Comparison of ENCODE assay signal across 15 mouse cellular contexts in the genomic region with DNA sequence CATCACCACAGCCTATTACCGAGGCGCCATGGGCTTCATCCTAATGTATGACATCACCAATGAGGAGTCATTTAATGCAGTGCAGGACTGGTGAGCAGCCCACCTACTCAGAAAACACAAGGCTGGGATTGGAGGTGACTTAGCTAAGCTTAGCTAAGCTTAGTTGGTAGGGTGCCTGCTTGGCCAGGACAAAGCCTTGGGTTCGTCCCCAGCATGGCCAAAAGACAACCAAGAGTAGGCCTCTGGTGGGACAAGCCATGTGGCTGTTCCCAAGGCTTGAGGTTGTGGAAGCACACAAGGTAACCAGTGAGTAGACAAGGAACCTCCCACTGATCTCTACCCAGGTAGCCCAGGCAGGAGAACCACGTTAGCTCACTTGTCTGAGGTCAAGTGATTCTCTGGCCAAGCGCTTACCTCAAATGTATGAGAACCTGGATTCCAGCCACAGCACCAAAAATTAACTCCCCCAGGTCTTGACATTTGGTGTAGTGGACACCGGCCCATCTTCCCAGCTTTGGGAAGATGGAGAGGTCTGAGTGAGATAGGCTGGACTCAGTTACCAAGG. TPM values are rescaled to one million over a fixed set of nuclear protein-coding genes. Genes with fewer than 3 reads are reported as not detected.
DNase-seq lines count a peak whose midpoint lies in the region; ATAC-seq lines count a peak whose summit lies in the region.
"Had no signal": no experiment of that assay in that cellular context is flagged by ENCODE, and none has a peak within 500 bp of the region (broad histone marks: within the 10 kb centered on the region; RNA-seq: fewer than 3 reads in every experiment).

No protein-coding gene starts in this region.

- no peaks in the 10 kb centered on the region for H3K9me3 ChIP-seq in forebrain, embryonic 15.5 days
- no peaks in the 10 kb centered on the region for H3K9me3 ChIP-seq in forebrain, embryonic 13.5 days (replicated peaks)
- no peaks in the 10 kb centered on the region for H3K9me3 ChIP-seq in intestine, embryonic 16.5 days (ENCODE audit: control insufficient read depth, low read length)
- H3K9me3 ChIP-seq: limb, embryonic 15.5 days; midbrain, embryonic 12.5 days had no signal

- ATAC-seq in forebrain, embryonic 15.5 days (replicated peaks), result no peak
- no peak for ATAC-seq in forebrain, embryonic 13.5 days
- ATAC-seq in intestine, embryonic 16.5 days, result no peak

- no peak overlapping the region for H3K9ac ChIP-seq in forebrain, embryonic 15.5 days (replicated peaks)
- no peak overlapping the region for H3K9ac ChIP-seq in forebrain, embryonic 13.5 days
- no peak overlapping the region for H3K9ac ChIP-seq in intestine, embryonic 16.5 days (ENCODE audit: low read depth, low read length)
- H3K9ac ChIP-seq: limb, embryonic 15.5 days had no signal

- peaks cover 23% of the 10 kb centered on the region for H3K36me3 ChIP-seq in forebrain, embryonic 15.5 days
- H3K36me3 ChIP-seq in forebrain, embryonic 13.5 days (ENCODE audit: poor library complexity, severe bottlenecking), result peaks cover 22% of the 10 kb centered on the region
- H3K36me3 ChIP-seq in intestine, embryonic 16.5 days (ENCODE audit: control insufficient read depth, insufficient read depth, low read length), result peaks cover 4% of the 10 kb centered on the region; the same call in 1 of the 2 replicates

- 92% methylated on average over 6 of the region's 6 CpGs for WGBS in forebrain, embryonic 15.5 days
- 90% methylated on average over 6 of the region's 6 CpGs for WGBS in forebrain, embryonic 13.5 days
- 94% methylated on average over 6 of the region's 6 CpGs for WGBS in intestine, embryonic 16.5 days

- H3K4me2 ChIP-seq in forebrain, embryonic 15.5 days (replicated peaks), result no peak overlapping the region
- H3K4me2 ChIP-seq in forebrain, embryonic 13.5 days, result no peak overlapping the region
- no peak overlapping the region for H3K4me2 ChIP-seq in intestine, embryonic 16.5 days (ENCODE audit: low read depth, low read length)
- H3K4me2 ChIP-seq: limb, embryonic 15.5 days had no signal

- DNase-seq in layer of hippocampus, adult 11-12 months (ENCODE audit: low spot score), result peak; percentile 11
- no peak for DNase-seq in layer of hippocampus, postnatal 14 days (ENCODE audit: low spot score in 2 of 2)
- peak; percentile 17 for DNase-seq in urinary bladder, adult 2 months (ENCODE audit: low spot score)
- DNase-seq in urinary bladder, postnatal 14 days (ENCODE audit: low spot score), result no peak
- no peak for DNase-seq in c-Kit-positive CD71-positive TER-119-positive erythroid progenitor cells, embryonic 14.5 days (ENCODE audit: low spot score)

- H3K27ac ChIP-seq in forebrain, embryonic 15.5 days (replicated peaks), result peak overlapping the region; percentile 82
- no peak overlapping the region for H3K27ac ChIP-seq in forebrain, embryonic 13.5 days
- no peak overlapping the region for H3K27ac ChIP-seq in intestine, embryonic 16.5 days (ENCODE audit: low read length)
- H3K27ac ChIP-seq: limb, embryonic 15.5 days; midbrain, embryonic 12.5 days had no signal

- H3K27me3 ChIP-seq in forebrain, embryonic 15.5 days, result no peaks in the 10 kb centered on the region
- H3K27me3 ChIP-seq in forebrain, embryonic 13.5 days, result no peaks in the 10 kb centered on the region
- H3K27me3 ChIP-seq in intestine, embryonic 16.5 days (replicated peaks; ENCODE audit: control insufficient read depth, insufficient read depth, low read length), result no peaks in the 10 kb centered on the region
- H3K27me3 ChIP-seq: CH12.LX; limb, embryonic 15.5 days had no signal

- no peak overlapping the region for H3K4me3 ChIP-seq in forebrain, embryonic 15.5 days
- H3K4me3 ChIP-seq in forebrain, embryonic 13.5 days, result no peak overlapping the region
- H3K4me3 ChIP-seq in intestine, embryonic 16.5 days (ENCODE audit: low read length), result no peak overlapping the region
- H3K4me3 ChIP-seq: limb, embryonic 15.5 days had no signal

- peaks cover 62% of the 10 kb centered on the region for H3K4me1 ChIP-seq in forebrain, embryonic 15.5 days
- peaks cover 52% of the 10 kb centered on the region for H3K4me1 ChIP-seq in forebrain, embryonic 13.5 days
- peaks cover 44% of the 10 kb centered on the region for H3K4me1 ChIP-seq in intestine, embryonic 16.5 days (ENCODE audit: control insufficient read depth, insufficient read depth, low read length)

RNA-seq across cellular contexts. Expression of a gene that starts 2.1 kb away (rescaled TPM):
- polyA plus RNA-seq in forebrain, embryonic 15.5 days (2015; fragmentation: Nextera tagmentation; extraction: Ambion mirVana), result 319 and 328 TPM in 2 replicates
- 180 and 188 TPM in 2 replicates for polyA plus RNA-seq in forebrain, embryonic 13.5 days (2015; fragmentation: Nextera tagmentation; extraction: Ambion mirVana)
- total RNA-seq in layer of hippocampus, postnatal 14 days (2021), result 100 to 1,000 TPM; 793 to 809 TPM
- polyA plus RNA-seq in urinary bladder, adult 2 months (2012; rRNA removed), result 34.1 and 35.3 TPM in 2 replicates
- 24.9 and 25.6 TPM in 2 replicates for polyA plus RNA-seq in intestine, embryonic 16.5 days (2015; fragmentation: Nextera tagmentation; extraction: Ambion mirVana)

RNA-seq across cellular contexts. Expression of a gene that starts 4.2 kb away (rescaled TPM):
- 51.5 and 57.7 TPM in 2 replicates for polyA plus RNA-seq in forebrain, embryonic 15.5 days (2015; fragmentation: Nextera tagmentation; extraction: Ambion mirVana)
- polyA plus RNA-seq in forebrain, embryonic 13.5 days (2015; fragmentation: Nextera tagmentation; extraction: Ambion mirVana), result 44.8 and 48.0 TPM in 2 replicates
- 10 to 100 TPM; 47.6 to 52.2 TPM for total RNA-seq in layer of hippocampus, postnatal 14 days (2021)
- polyA plus RNA-seq in urinary bladder, adult 2 months (2012; rRNA removed), result 38.2 and 41.9 TPM in 2 replicates
- polyA plus RNA-seq in intestine, embryonic 16.5 days (2015; fragmentation: Nextera tagmentation; extraction: Ambion mirVana), result 78.6 and 79.8 TPM in 2 replicates

RNA-seq across cellular contexts. Expression of a gene that starts 20.0 kb away (rescaled TPM):
- 126 and 127 TPM in 2 replicates for polyA plus RNA-seq in forebrain, embryonic 15.5 days (2015; fragmentation: Nextera tagmentation; extraction: Ambion mirVana)
- polyA plus RNA-seq in forebrain, embryonic 13.5 days (2015; fragmentation: Nextera tagmentation; extraction: Ambion mirVana), result 84.3 and 84.6 TPM in 2 replicates
- 100 to 1,000 TPM; 164 to 178 TPM for total RNA-seq in layer of hippocampus, postnatal 14 days (2021)
- 57.3 and 66.0 TPM in 2 replicates for polyA plus RNA-seq in urinary bladder, adult 2 months (2012; rRNA removed)
- 63.7 and 65.3 TPM in 2 replicates for polyA plus RNA-seq in intestine, embryonic 16.5 days (2015; fragmentation: Nextera tagmentation; extraction: Ambion mirVana)

RNA-seq across cellular contexts. Expression of a gene that starts 33.0 kb away (rescaled TPM):
- polyA plus RNA-seq in forebrain, embryonic 15.5 days (2015; fragmentation: Nextera tagmentation; extraction: Ambion mirVana), result 0.13 and 0.22 TPM in 2 replicates
- 0.10 TPM in 1 of 2 replicates, not detected in the other for polyA plus RNA-seq in forebrain, embryonic 13.5 days (2015; fragmentation: Nextera tagmentation; extraction: Ambion mirVana)
- total RNA-seq in layer of hippocampus, postnatal 14 days (2021), result under 1 TPM; 0.81 to 0.91 TPM
- 0.54 and 0.59 TPM in 2 replicates for polyA plus RNA-seq in urinary bladder, adult 2 months (2012; rRNA removed)
- polyA plus RNA-seq in intestine, embryonic 16.5 days (2015; fragmentation: Nextera tagmentation; extraction: Ambion mirVana), result 0.28 and 0.64 TPM in 2 replicates

RNA-seq across cellular contexts. Expression of a gene that starts 38.2 kb away (rescaled TPM):
- not detected in 2 replicates for polyA plus RNA-seq in forebrain, embryonic 15.5 days (2015; fragmentation: Nextera tagmentation; extraction: Ambion mirVana)
- polyA plus RNA-seq in forebrain, embryonic 13.5 days (2015; fragmentation: Nextera tagmentation; extraction: Ambion mirVana), result not detected in 2 replicates
- total RNA-seq in layer of hippocampus, postnatal 14 days (2021), result not detected
- 0.46 and 0.56 TPM in 2 replicates for polyA plus RNA-seq in urinary bladder, adult 2 months (2012; rRNA removed)
- polyA plus RNA-seq in intestine, embryonic 16.5 days (2015; fragmentation: Nextera tagmentation; extraction: Ambion mirVana), result 3.3 and 4.1 TPM in 2 replicates
- total RNA-seq: gastrocnemius, adult 8-10 months; layer of hippocampus, adult 8-10 months had no signal
- polyA plus RNA-seq: heart, embryonic 14.5 days; limb, embryonic 15.5 days; midbrain, embryonic 12.5 days; neural tube, embryonic 14.5 days had no signal

Comparison
In these comparisons a context has a peak if more than half of its experiments do, and no peak if none do; other contexts are left out.
1. DNase-seq: peak in layer of hippocampus, adult 11-12 months (single experiment) and urinary bladder, adult 2 months (single experiment); none in layer of hippocampus, postnatal 14 days (0 of 2), urinary bladder, postnatal 14 days (single experiment) and c-Kit-positive CD71-positive TER-119-positive erythroid progenitor cells, embryonic 14.5 days (single experiment).